In genomic region chr2:170438782-170439181, GRCm38 (mm10) we compare ENCODE assay signal across 22 mouse cellular contexts. TPM values are rescaled to one million over a fixed set of nuclear protein-coding genes. Genes with fewer than 3 reads are reported as not detected.
DNase-seq lines count a peak whose midpoint lies in the region; ATAC-seq and TF ChIP-seq lines count a peak whose summit lies in the region.
"Had no signal": no experiment of that assay in that cellular context is flagged by ENCODE, and none has a peak within 500 bp of the region (broad histone marks: within the 10 kb centered on the region; RNA-seq: fewer than 3 reads in every experiment).

No protein-coding gene starts in this region.

- peaks cover 13% of the 10 kb centered on the region for H3K4me1 ChIP-seq in embryonic facial prominence, embryonic 13.5 days
- H3K4me1 ChIP-seq in embryonic facial prominence, embryonic 10.5 days = peaks cover 9% of the 10 kb centered on the region
- no peaks in the 10 kb centered on the region for H3K4me1 ChIP-seq in kidney, embryonic 14.5 days (ENCODE audit: control insufficient read depth, insufficient read depth, low read length)
- H3K4me1 ChIP-seq in neural tube, embryonic 13.5 days (replicated peaks) = peaks cover 9% of the 10 kb centered on the region; the same call in 1 of the 2 replicates
- H3K4me1 ChIP-seq in midbrain, postnatal 0 days (ENCODE audit: insufficient read depth, low read length) = no peaks in the 10 kb centered on the region

- H3K4me2 ChIP-seq in embryonic facial prominence, embryonic 13.5 days = peak overlapping the region; percentile 31; the same call in 1 of the 2 replicates
- peak overlapping the region; percentile 13 for H3K4me2 ChIP-seq in kidney, embryonic 14.5 days (replicated peaks; ENCODE audit: low read depth, low read length)
- H3K4me2 ChIP-seq in neural tube, embryonic 13.5 days = 0 out of 2 replicates have a peak overlapping the region, but pooled peaks have one; percentile 13
- no peak overlapping the region for H3K4me2 ChIP-seq in midbrain, postnatal 0 days (ENCODE audit: low read depth, low read length, poor library complexity, severe bottlenecking)

- no peak for DNase-seq in embryonic facial prominence, embryonic 10.5 days (ENCODE audit: low spot score)
- DNase-seq in kidney, postnatal 14 days = no peak
- DNase-seq in neural tube, embryonic 10.5 days (ENCODE audit: extremely low spot score, low spot score) = no peak
- peak; percentile 30 for DNase-seq in midbrain, postnatal 0 days (ENCODE audit: low spot score)
- no peak for DNase-seq in adrenal gland, postnatal 4 days (ENCODE audit: low spot score in 2 of 2)
- DNase-seq: adrenal gland, postnatal 25 days; cerebellum, adult 9-10 months; gastrocnemius, postnatal 36 days; left cerebral cortex, postnatal 4 days; lung, adult 18-20 months; spleen, adult 18-20 months; thymus, postnatal 14 days had no signal

- 0 out of 2 replicates have a peak overlapping the region, but pooled peaks have one; percentile 11 for H3K9ac ChIP-seq in embryonic facial prominence, embryonic 13.5 days
- H3K9ac ChIP-seq in kidney, embryonic 14.5 days (ENCODE audit: low read depth, low read length) = no peak overlapping the region
- no peak overlapping the region for H3K9ac ChIP-seq in neural tube, embryonic 13.5 days
- H3K9ac ChIP-seq in midbrain, postnatal 0 days (replicated peaks; ENCODE audit: low read length, poor library complexity, severe bottlenecking) = no peak overlapping the region

- H3K9me3 ChIP-seq in embryonic facial prominence, embryonic 13.5 days = no peaks in the 10 kb centered on the region
- H3K9me3 ChIP-seq in embryonic facial prominence, embryonic 10.5 days = no peaks in the 10 kb centered on the region
- H3K9me3 ChIP-seq in kidney, embryonic 14.5 days (ENCODE audit: control insufficient read depth, low read length) = no peaks in the 10 kb centered on the region
- no peaks in the 10 kb centered on the region for H3K9me3 ChIP-seq in neural tube, embryonic 13.5 days
- no peaks in the 10 kb centered on the region for H3K9me3 ChIP-seq in midbrain, postnatal 0 days (ENCODE audit: low read length)

- H3K4me3 ChIP-seq in embryonic facial prominence, embryonic 13.5 days = no peak overlapping the region
- no peak overlapping the region for H3K4me3 ChIP-seq in embryonic facial prominence, embryonic 10.5 days
- H3K4me3 ChIP-seq in kidney, embryonic 14.5 days (ENCODE audit: low read length) = no peak overlapping the region
- no peak overlapping the region for H3K4me3 ChIP-seq in neural tube, embryonic 13.5 days
- H3K4me3 ChIP-seq in midbrain, postnatal 0 days (ENCODE audit: low read depth, low read length) = no peak overlapping the region

- no peaks in the 10 kb centered on the region for H3K36me3 ChIP-seq in embryonic facial prominence, embryonic 13.5 days
- H3K36me3 ChIP-seq in embryonic facial prominence, embryonic 10.5 days (replicated peaks) = no peaks in the 10 kb centered on the region
- no peaks in the 10 kb centered on the region for H3K36me3 ChIP-seq in kidney, embryonic 14.5 days (ENCODE audit: control insufficient read depth, insufficient read depth, low read length)
- H3K36me3 ChIP-seq in neural tube, embryonic 13.5 days = no peaks in the 10 kb centered on the region
- H3K36me3 ChIP-seq in midbrain, postnatal 0 days (ENCODE audit: insufficient read depth, low read length) = no peaks in the 10 kb centered on the region

- TF ChIP-seq CTCF in midbrain, postnatal 0 days (IDR thresholded peaks at IDR 0.05) = no peak

- 37% methylated on average over 13 of the region's 13 CpGs for WGBS in embryonic facial prominence, embryonic 13.5 days
- 47% methylated on average over 13 of the region's 13 CpGs for WGBS in embryonic facial prominence, embryonic 10.5 days
- 32% methylated on average over 13 of the region's 13 CpGs for WGBS in kidney, embryonic 14.5 days
- WGBS in neural tube, embryonic 13.5 days = 43% methylated on average over 13 of the region's 13 CpGs
- 37% methylated on average over 13 of the region's 13 CpGs for WGBS in midbrain, postnatal 0 days

- no peak overlapping the region for H3K27ac ChIP-seq in embryonic facial prominence, embryonic 13.5 days
- H3K27ac ChIP-seq in embryonic facial prominence, embryonic 10.5 days (replicated peaks) = no peak overlapping the region
- no peak overlapping the region for H3K27ac ChIP-seq in kidney, embryonic 14.5 days (ENCODE audit: low read depth, low read length)
- H3K27ac ChIP-seq in neural tube, embryonic 13.5 days (replicated peaks) = no peak overlapping the region
- H3K27ac ChIP-seq in midbrain, postnatal 0 days (ENCODE audit: low read depth, low read length) = no peak overlapping the region

- no peak for ATAC-seq in embryonic facial prominence, embryonic 13.5 days (ENCODE audit: insufficient number of reproducible peaks, insufficient read depth, low FRiP score, low TSS enrichment, low read depth)
- no peak for ATAC-seq in kidney, embryonic 14.5 days (ENCODE audit: low FRiP score, low TSS enrichment)
- ATAC-seq in neural tube, embryonic 13.5 days (ENCODE audit: low read depth) = no peak
- ATAC-seq in midbrain, postnatal 0 days (ENCODE audit: low FRiP score) = no peak
- ATAC-seq: activated CD4-positive, CD25-positive, alpha-beta regulatory T cell, adult 4 months; forebrain, embryonic 14.5 days had no signal

- H3K27me3 ChIP-seq in embryonic facial prominence, embryonic 13.5 days = 0 out of 2 replicates have a peak, but pooled peaks cover 4% of the 10 kb centered on the region
- peaks cover 36% of the 10 kb centered on the region for H3K27me3 ChIP-seq in embryonic facial prominence, embryonic 10.5 days (replicated peaks; ENCODE audit: low read depth, poor library complexity, severe bottlenecking)
- H3K27me3 ChIP-seq in kidney, embryonic 14.5 days (ENCODE audit: control insufficient read depth, insufficient read depth, low read length) = no peaks in the 10 kb centered on the region
- H3K27me3 ChIP-seq in neural tube, embryonic 13.5 days = 0 out of 2 replicates have a peak, but pooled peaks cover 5% of the 10 kb centered on the region
- no peaks in the 10 kb centered on the region for H3K27me3 ChIP-seq in midbrain, postnatal 0 days (ENCODE audit: insufficient read depth, low read length)

RNA-seq across cellular contexts. Expression of gene Bcas1, which starts 11.1 kb away (rescaled TPM):
- polyA plus RNA-seq in embryonic facial prominence, embryonic 13.5 days (2015; fragmentation: Nextera tagmentation; extraction: Ambion mirVana) = 1.00 and 1.9 TPM in 2 replicates
- polyA plus RNA-seq in embryonic facial prominence, embryonic 10.5 days (2016; fragmentation: Nextera tagmentation; extraction: Ambion mirVana) = 0.92 and 1.2 TPM in 2 replicates
- 0.64 TPM in 1 of 2 replicates, not detected in the other for polyA plus RNA-seq in kidney, embryonic 14.5 days (2014; fragmentation: Nextera tagmentation; extraction: Ambion mirVana)
- polyA plus RNA-seq in neural tube, embryonic 13.5 days (2015; fragmentation: Nextera tagmentation; extraction: Ambion mirVana) = 15.6 and 15.7 TPM in 2 replicates
- total RNA-seq in midbrain, postnatal 0 days (2014; rRNA removed) = 9.4 and 9.6 TPM in 2 replicates
- polyA plus RNA-seq in midbrain, postnatal 0 days (2015; fragmentation: Nextera tagmentation; extraction: Ambion mirVana) = 7.5 and 8.5 TPM in 2 replicates
- 1 to 10 TPM in 1 of 2 experiments, under 1 TPM in 1; 0.48 to 1.2 TPM for total RNA-seq in adrenal gland, postnatal 4 days (2021)
- total RNA-seq: liver, adult 2 months; megakaryocyte, adult 5-6 weeks had no signal

RNA-seq across cellular contexts. Expression of gene Pfdn4, which starts 57.4 kb away (rescaled TPM):
- polyA plus RNA-seq in embryonic facial prominence, embryonic 13.5 days (2015; fragmentation: Nextera tagmentation; extraction: Ambion mirVana) = 90.0 and 93.0 TPM in 2 replicates
- 91.9 and 96.9 TPM in 2 replicates for polyA plus RNA-seq in embryonic facial prominence, embryonic 10.5 days (2016; fragmentation: Nextera tagmentation; extraction: Ambion mirVana)
- 102 and 154 TPM in 2 replicates for polyA plus RNA-seq in kidney, embryonic 14.5 days (2014; fragmentation: Nextera tagmentation; extraction: Ambion mirVana)
- polyA plus RNA-seq in neural tube, embryonic 13.5 days (2015; fragmentation: Nextera tagmentation; extraction: Ambion mirVana) = 170 and 171 TPM in 2 replicates
- total RNA-seq in midbrain, postnatal 0 days (2014; rRNA removed) = 94.1 and 161 TPM in 2 replicates
- polyA plus RNA-seq in midbrain, postnatal 0 days (2015; fragmentation: Nextera tagmentation; extraction: Ambion mirVana) = 147 and 157 TPM in 2 replicates
- total RNA-seq in adrenal gland, postnatal 4 days (2021) = 10 to 100 TPM; 20.9 to 24.6 TPM

RNA-seq across cellular contexts. Expression of gene Cyp24a1, which starts 58.2 kb away (rescaled TPM):
- not detected in 2 replicates for polyA plus RNA-seq in embryonic facial prominence, embryonic 13.5 days (2015; fragmentation: Nextera tagmentation; extraction: Ambion mirVana)
- polyA plus RNA-seq in embryonic facial prominence, embryonic 10.5 days (2016; fragmentation: Nextera tagmentation; extraction: Ambion mirVana) = not detected in 2 replicates
- 0.09 and 0.23 TPM in 2 replicates for polyA plus RNA-seq in kidney, embryonic 14.5 days (2014; fragmentation: Nextera tagmentation; extraction: Ambion mirVana)
- polyA plus RNA-seq in neural tube, embryonic 13.5 days (2015; fragmentation: Nextera tagmentation; extraction: Ambion mirVana) = not detected in 2 replicates
- 0.14 TPM in 1 of 2 replicates, not detected in the other for total RNA-seq in midbrain, postnatal 0 days (2014; rRNA removed)
- 0.09 and 0.23 TPM in 2 replicates for polyA plus RNA-seq in midbrain, postnatal 0 days (2015; fragmentation: Nextera tagmentation; extraction: Ambion mirVana)
- 1 to 10 TPM in 1 of 2 experiments, not detected in 1; 3.0 TPM for total RNA-seq in adrenal gland, postnatal 4 days (2021)
- total RNA-seq: adrenal gland, postnatal 25 days; CH12.LX; gastrocnemius, postnatal 36 days; layer of hippocampus, postnatal 25 days; left cerebral cortex, postnatal 4 days; liver, adult 2 months; megakaryocyte, adult 5-6 weeks had no signal
- polyA plus RNA-seq: forebrain, embryonic 14.5 days; heart, postnatal 0 days; liver, adult 2 months had no signal
